Mouse (Mus musculus): Measurements from ENCODE around the gene Usp29.
"Not testable (repeated sequence)": the region's sequence is repeated elsewhere in the genome, so short reads cannot be mapped to it uniquely, and the experiment has no call there.

Gene Usp29

DNA sequence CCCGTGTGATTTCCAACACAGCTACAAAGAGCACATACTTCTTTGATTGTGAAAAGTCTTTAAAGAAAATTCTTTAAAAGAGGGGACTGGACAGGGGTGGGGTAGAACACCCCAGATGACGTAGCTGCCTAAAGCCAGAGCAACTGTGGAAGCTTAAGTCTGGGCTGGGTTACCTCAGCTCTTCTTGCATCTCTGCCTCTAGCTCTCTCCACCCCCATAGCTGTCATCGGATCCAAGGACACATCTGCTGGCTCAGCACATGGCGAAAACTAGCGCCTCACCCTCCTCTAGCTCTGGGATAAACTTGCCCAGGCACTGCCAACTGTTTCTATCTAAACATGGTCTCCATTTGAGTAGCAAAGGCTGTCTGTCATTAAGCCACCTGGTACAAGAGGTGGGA, 34.9 kb downstream of the Usp29 start:
- DNase-seq (ENCODE audit: low read depth) = no peak

DNA sequence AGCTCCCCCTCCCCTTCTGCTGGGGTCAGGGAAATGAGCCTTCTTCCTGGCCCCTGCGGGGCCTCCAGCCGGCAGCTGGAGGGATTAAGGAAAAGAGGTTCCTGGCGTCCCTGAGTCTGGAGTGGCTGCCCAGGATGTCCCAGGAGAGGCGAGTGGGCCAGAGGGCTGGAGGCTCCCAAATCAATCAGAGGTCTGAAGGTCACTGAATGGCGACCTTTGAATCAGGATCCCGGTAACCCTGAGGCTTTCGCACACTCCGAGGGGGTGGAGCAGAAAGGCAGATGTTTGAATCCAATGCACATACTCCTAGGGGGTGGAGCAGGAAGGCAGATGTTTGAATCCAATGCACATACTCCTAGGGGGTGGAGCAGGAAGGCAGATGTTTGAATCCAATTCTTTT, 39.9 kb downstream of the Usp29 start:
- no peak for DNase-seq (ENCODE audit: low read depth)

- DNase-seq (ENCODE audit: low read depth) = not testable (repeated sequence)
Observed at GRCm38 (mm10) chr7:6773865-6774413, 43.6 kb downstream of the Usp29 start.

GRCm38 (mm10) chr7:6776314-6777059, 46.1 kb downstream of the Usp29 start:
- DNase-seq (ENCODE audit: low read depth) = no peak

DNA sequence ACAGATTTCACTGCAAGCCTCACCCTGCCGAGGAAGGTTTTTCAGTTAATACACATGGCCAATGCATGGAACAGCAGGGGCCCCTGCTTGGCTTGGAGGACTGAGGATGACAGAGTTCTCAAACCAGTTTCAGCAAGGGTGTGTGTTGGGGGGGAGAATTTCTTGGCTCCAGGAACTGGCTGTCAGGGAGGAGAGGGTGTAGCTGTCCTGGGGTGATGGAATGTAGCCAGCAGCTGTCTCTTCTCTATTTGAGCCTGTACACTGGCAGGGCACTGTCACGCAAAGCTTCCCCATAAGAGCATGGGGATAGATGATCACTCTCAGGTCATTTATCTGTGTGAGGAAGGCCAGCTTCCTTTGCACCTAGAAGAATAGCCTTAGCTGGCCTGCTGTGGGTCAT, 46.7 kb downstream of the Usp29 start:
- no peak for DNase-seq (ENCODE audit: low read depth)

GRCm38 (mm10) chr7:6777689-6778088, 47.3 kb downstream of the Usp29 start:
- no peak for DNase-seq (ENCODE audit: low read depth)

GRCm38 (mm10) chr7:6779172-6779571, 48.8 kb downstream of the Usp29 start:
- no peak for DNase-seq (ENCODE audit: low read depth)

DNA sequence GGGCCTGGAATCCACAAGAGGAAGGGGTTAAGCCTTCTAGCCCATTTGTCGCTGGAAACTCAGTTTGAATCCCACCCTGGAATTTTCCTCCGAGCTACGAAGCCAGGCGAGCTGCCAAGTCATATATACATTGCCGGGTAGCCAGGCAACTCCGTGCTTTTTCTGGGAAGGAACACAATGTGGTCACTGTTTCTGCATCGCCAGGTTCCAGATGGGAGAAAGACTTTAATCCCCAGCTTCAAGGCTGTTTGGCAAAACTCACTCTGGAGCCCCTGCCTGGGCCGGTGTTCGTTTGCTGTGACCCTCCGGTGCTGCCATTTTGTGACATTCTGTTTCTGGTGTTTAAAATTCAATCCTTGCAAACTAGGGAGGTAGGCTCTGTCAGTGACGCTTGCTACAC, 51.2 kb downstream of the Usp29 start:
- DNase-seq (ENCODE audit: low read depth) = no peak

- no peak for DNase-seq (ENCODE audit: low read depth)
Observed at GRCm38 (mm10) chr7:6784340-6785073, 54.1 kb downstream of the Usp29 start.

- no peak for DNase-seq (ENCODE audit: low read depth)
Observed at GRCm38 (mm10) chr7:6787000-6787399, 56.6 kb downstream of the Usp29 start.

DNA sequence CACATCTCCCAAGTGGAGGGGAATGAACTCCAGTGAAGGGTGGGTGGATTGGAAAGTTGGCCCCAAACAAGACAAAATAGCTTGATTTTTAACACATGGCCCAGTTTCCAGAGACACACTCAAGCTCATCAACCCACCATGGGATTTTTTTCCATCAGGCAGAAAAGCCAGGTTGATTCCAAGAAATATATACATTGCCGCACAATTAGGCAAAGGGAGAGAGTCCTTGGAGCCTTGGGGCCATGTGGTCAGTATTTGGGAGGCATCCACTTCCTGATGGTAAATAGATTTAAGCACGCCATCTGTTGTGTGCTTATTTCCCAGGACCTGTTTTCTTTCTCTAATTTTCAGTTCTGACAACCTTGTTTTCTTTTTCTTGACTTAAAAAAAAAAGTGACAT, 57.7 kb downstream of the Usp29 start:
- DNase-seq (ENCODE audit: low read depth) = no peak

GRCm38 (mm10) chr7:6791286-6792065, 61.1 kb downstream of the Usp29 start:
- DNase-seq (ENCODE audit: low read depth) = no peak

DNA sequence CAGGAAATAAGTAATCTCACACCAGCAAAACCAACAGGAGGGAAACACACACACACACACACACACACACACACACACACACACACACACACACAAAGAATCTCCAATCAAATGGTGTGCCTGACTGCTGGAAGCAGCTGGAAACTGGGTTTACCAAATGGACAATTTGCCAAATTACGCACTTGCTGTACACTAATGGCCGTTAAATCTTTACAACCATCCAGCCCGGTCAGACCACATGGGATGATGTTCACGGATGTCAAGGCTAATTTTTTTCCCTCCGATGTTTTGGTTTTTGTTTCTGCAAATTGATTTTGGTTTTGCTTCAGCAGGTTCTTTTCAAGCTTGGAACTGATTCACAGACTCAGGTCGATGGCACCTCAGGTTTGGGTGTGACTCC, 62.9 kb downstream of the Usp29 start:
- DNase-seq (ENCODE audit: low read depth) = no peak

DNA sequence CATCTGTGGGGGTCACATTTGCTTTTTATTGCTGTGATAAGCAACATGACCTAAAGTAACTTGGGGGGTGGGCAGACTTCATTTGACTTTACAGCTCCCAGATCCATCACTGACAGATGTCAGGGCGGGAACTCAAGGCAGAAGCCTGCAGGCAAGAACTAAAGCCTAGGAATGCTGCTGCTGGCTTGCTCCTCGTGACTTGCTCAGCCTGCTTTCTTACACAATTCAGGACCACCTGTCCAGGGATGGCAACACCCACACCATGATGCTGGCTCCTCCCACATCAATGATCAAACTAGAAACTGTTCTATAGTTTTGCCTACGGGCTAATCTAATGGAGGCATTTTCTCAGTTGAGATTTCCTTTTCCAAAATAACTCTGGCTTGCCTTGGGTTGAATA, 63.4 kb downstream of the Usp29 start:
- DNase-seq (ENCODE audit: low read depth) = no peak

DNA sequence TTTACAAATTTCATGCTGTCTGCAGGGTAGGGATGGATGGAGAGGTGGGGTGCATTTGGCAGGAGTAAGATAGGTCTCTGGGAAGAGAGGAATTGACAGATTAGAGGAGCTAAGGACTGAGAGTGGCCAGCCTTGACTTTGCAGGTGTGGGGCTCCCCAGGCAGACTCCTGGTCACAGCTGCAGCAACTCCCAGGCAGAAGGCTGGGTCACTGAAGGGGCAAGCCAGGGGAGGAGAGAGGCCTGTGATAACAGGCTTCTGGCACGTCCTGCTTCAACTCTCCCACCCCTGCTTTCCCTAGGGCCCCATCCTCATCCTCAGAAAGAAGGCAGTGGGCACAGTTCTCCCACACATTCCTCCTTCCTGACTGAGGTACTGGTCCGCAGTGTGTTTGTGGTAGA, 67.0 kb downstream of the Usp29 start:
- DNase-seq (ENCODE audit: low read depth) = no peak

- DNase-seq (ENCODE audit: low read depth) = no peak
Observed at GRCm38 (mm10) chr7:6799105-6799805, 68.9 kb downstream of the Usp29 start.

DNA sequence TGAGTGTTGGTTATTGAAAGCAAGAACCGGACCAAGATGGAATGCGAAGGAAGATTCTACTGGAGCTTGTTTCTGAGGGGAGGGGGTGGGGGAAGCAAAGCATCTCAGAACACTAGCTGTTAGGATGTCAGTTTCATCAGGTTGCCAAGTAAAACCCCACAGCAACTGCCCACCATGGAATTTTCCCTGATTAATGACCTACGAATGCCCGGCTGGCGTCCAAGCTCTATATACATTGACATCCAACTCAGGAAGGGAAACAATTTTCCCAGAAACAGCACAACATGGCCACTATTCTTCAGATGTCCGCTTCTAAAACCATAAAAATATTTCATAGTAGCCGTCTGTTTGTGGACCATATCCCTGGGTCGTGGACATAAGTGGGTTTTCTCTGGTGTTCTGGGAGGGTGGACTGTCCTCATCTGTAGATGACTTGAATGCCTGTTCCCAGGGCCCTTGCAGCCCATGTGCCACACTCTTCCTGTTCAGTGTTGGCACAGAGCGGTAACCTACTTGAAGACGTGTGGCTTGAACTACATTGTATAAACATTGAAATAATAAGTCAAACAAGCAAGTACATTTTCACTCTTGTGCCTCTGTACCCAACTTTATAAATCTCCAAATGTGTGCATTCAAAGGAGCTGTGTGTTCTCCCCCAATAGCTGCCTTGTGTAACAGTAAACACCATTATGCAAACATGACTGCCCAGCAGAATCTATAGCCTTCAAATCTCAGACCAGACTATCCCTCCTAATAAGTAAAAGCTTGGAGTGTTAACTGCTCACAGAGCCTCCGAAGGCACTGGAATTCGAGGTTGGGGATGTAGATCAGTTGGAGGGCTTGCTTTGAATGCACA, 70.4 kb downstream of the Usp29 start:
- DNase-seq (ENCODE audit: low read depth) = no peak

DNA sequence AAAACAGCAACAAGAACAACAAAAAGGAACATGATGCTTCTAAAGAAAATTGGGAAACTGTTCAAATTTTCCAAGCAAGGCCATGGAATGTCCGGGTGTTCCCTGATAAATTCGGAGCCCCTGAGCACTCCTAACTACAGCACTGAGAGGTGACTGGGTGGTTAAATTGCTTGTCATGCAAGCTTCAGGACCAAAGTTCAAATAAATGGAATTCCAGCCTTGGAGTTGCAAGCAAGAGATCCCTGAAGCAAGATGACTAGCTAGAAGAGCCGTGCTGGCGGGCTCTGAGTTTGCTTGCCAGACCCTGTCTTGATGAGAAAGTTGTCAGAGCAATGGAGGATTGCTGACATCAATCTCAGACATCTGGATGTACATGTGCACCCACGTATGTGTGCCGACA, 71.3 kb downstream of the Usp29 start:
- DNase-seq (ENCODE audit: low read depth) = no peak

DNA sequence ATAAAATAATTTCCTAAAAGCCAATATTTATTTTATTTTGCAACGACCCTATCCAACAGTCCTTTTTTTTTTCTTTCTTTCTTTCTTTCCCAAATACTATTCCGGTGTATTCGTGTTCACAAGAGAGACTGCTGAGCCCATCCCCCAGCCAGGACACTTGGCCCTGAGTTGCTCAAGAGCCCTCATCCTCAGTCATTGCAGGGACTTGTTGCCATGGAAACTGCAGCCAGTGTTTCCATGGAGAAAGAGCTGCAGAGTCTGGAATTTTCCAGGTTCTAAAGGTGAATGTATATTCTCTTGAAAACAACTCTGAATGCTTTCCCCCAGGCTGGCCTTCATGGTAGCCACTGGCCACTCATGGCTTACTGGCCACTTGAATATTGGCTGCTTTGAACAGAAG, 80.2 kb downstream of the Usp29 start:
- no peak for DNase-seq (ENCODE audit: low read depth)

- no peak for DNase-seq (ENCODE audit: low read depth)
Observed at GRCm38 (mm10) chr7:6814971-6815370, 84.6 kb downstream of the Usp29 start.

Measured in fibroblast of lung, adult 2 months (primary cell).